Mouse (Mus musculus) embryonic facial prominence, embryonic 14.5 days (tissue): Measurements from ENCODE around the gene Prkar1b. TPM values are rescaled to one million over a fixed set of nuclear protein-coding genes. Genes with fewer than 3 reads are reported as not detected.

Experiments used
- ATAC-seq: fragments of 200-750 bp; cut with Nextera tagmentation; 2 replicates; pipeline ENCODE4 v1.8.0; 2017; ENCODE audit warnings: low read depth, moderate number of reproducible peaks, moderate TSS enrichment
- DNase-seq: peaks from one replicate; pipeline ENCODE4 v3.0.0-alpha.2; 2015; ENCODE audit warnings: low spot score
- H3K27ac ChIP-seq: fragments of 300-500 bp; sonication (generic); replicated peaks from 2 replicates; pipeline ENCODE4 v1.5.1; 2014; ENCODE audit warnings: low read depth, mild to moderate bottlenecking, low read length, moderate library complexity
- H3K27me3 ChIP-seq: fragments of 300-500 bp; sonication (generic); replicated peaks from 2 replicates; pipeline ENCODE4 v1.6.1; 2014; ENCODE audit warnings: low read length; ENCODE audit not compliant: control insufficient read depth, insufficient read depth
- H3K36me3 ChIP-seq: fragments of 300-500 bp; sonication (generic); 2 replicates; pipeline ENCODE4 v1.6.1; 2014; ENCODE audit warnings: low read length, mixed read lengths; ENCODE audit not compliant: control insufficient read depth, insufficient read depth
- H3K4me1 ChIP-seq: fragments of 300-500 bp; sonication (generic); 2 replicates; pipeline ENCODE4 v1.6.1; 2014; ENCODE audit warnings: antibody characterized with exemption, low read length; ENCODE audit not compliant: control insufficient read depth, insufficient read depth
- H3K4me2 ChIP-seq: fragments of 300-500 bp; sonication (generic); 2 replicates; pipeline ENCODE4 v1.6.1; 2014; ENCODE audit warnings: low read depth, mild to moderate bottlenecking, low read length, moderate library complexity, mixed read lengths
- H3K4me3 ChIP-seq: fragments of 300-500 bp; sonication (generic); 2 replicates; pipeline ENCODE4 v1.5.1; 2014; ENCODE audit warnings: low read depth, mild to moderate bottlenecking, low read length
- H3K9ac ChIP-seq: fragments of 300-500 bp; sonication (generic); 2 replicates; pipeline ENCODE4 v1.6.1; 2014; ENCODE audit warnings: low read depth, mild to moderate bottlenecking, low read length, moderate library complexity, mixed read lengths
- H3K9me3 ChIP-seq: fragments of 300-500 bp; sonication (generic); 2 replicates; pipeline ENCODE4 v1.6.1; 2016; ENCODE audit warnings: low read length; ENCODE audit not compliant: control insufficient read depth
- WGBS: fragments of 180-500 bp; shearing (Covaris S2); extraction: QIAGEN DNeasy Blood & Tissue Kit; methylation state at CpG from one replicate; pipeline ENCODE4 v1.1.7; 2014; 5-methylcytosine and 5-hydroxymethylcytosine counted together
- polyA plus RNA-seq: library from polyadenylated mRNA; unstranded; fragments of >200 nt; fragmentation: Nextera tagmentation; extraction: Ambion mirVana; gene quantifications from 2 replicates; pipeline ENCODE4 v1.2.1, GENCODE M21; 2014

Gene Prkar1b
- polyA plus RNA-seq, 1 experiment from 2014 or later, result 22.8 TPM

GRCm38 (mm10) chr5:138994108-138994785 is 155.6 kb downstream of the Prkar1b start:
- H3K4me1 ChIP-seq, result peaks cover 50% of the 10 kb centered on the region
- peak overlapping the region; percentile 89 for H3K4me2 ChIP-seq
- H3K36me3 ChIP-seq, result no peaks in the 10 kb centered on the region
- peak overlapping the region; percentile 92 for H3K27ac ChIP-seq
- H3K9me3 ChIP-seq, result no peaks in the 10 kb centered on the region
- peaks cover 73% of the 10 kb centered on the region for H3K27me3 ChIP-seq
- ATAC-seq, result peak; percentile 3; the same call in 1 of the 2 replicates
- DNase-seq, result peak; percentile 46
- peak overlapping the region; percentile 78 for H3K9ac ChIP-seq
- H3K4me3 ChIP-seq, result peak overlapping the region; percentile 73
- WGBS, result under 1% methylated on average over 28 of the region's 48 CpGs

- no peaks in the 10 kb centered on the region for H3K36me3 ChIP-seq
- peaks cover 50% of the 10 kb centered on the region for H3K4me1 ChIP-seq
- ATAC-seq (no peak), DNase-seq (peak; percentile 48)
- peak overlapping the region; percentile 78 for H3K9ac ChIP-seq
- no peaks in the 10 kb centered on the region for H3K9me3 ChIP-seq
- H3K4me3 ChIP-seq, result peak overlapping the region; percentile 73
- H3K27ac ChIP-seq, result peak overlapping the region; percentile 92
- peak overlapping the region; percentile 89 for H3K4me2 ChIP-seq
- H3K27me3 ChIP-seq, result peaks cover 66% of the 10 kb centered on the region
- WGBS, result 1% methylated on average over 29 of the region's 40 CpGs
Observed at GRCm38 (mm10) chr5:138993371-138994107, 156.3 kb downstream of the Prkar1b start.

- whole genome bisulfite sequencing, result 3% methylated on average over 53 of the region's 59 CpGs
- no peak for DNase-seq
Observed at GRCm38 (mm10) chr5:138992611-138993370, 157.0 kb downstream of the Prkar1b start.

GRCm38 (mm10) chr5:138991734-138992133 is 158.1 kb downstream of the Prkar1b start:
- Histone ChIP-seq H3K9me3 (no peaks in the 10 kb centered on the region), H3K4me2 (peak overlapping the region; percentile 89), H3K27me3 (peaks cover 49% of the 10 kb centered on the region), H3K36me3 (0 out of 2 replicates have a peak, but pooled peaks cover 7% of the 10 kb centered on the region), H3K9ac (peak overlapping the region; percentile 78), H3K4me3 (peak overlapping the region; percentile 73), H3K27ac (no peak overlapping the region), H3K4me1 (peaks cover 40% of the 10 kb centered on the region)
- WGBS, result 30% methylated on average over 4 of the region's 4 CpGs
- DNase-seq, result no peak
- ATAC-seq, result no peak

More at GRCm38 (mm10) chr5:138992611-138993370, 157.0 kb downstream of the Prkar1b start:
- Histone ChIP-seq H3K27ac (peak overlapping the region; percentile 19; the same call in 1 of the 2 replicates), H3K4me3 (peak overlapping the region; percentile 73), H3K4me1 (peaks cover 50% of the 10 kb centered on the region), H3K9ac (peak overlapping the region; percentile 78), H3K27me3 (peaks cover 59% of the 10 kb centered on the region), H3K4me2 (peak overlapping the region; percentile 89), H3K36me3 (0 out of 2 replicates have a peak, but pooled peaks cover under 1% of the 10 kb centered on the region), H3K9me3 (no peaks in the 10 kb centered on the region)
- no peak for ATAC-seq

GRCm38 (mm10) chr5:138990659-138991380 is 159.0 kb downstream of the Prkar1b start:
- peaks cover 40% of the 10 kb centered on the region for H3K27me3 ChIP-seq
- ATAC-seq, result no peak

GRCm38 (mm10) chr5:138989567-138989966 is 160.2 kb downstream of the Prkar1b start:
- Histone ChIP-seq H3K27ac (no peak overlapping the region), H3K4me3 (no peak overlapping the region), H3K4me2 (no peak overlapping the region), H3K36me3 (peaks cover 27% of the 10 kb centered on the region), H3K9ac (no peak overlapping the region), H3K4me1 (peaks cover 32% of the 10 kb centered on the region), H3K27me3 (peaks cover 38% of the 10 kb centered on the region), H3K9me3 (no peaks in the 10 kb centered on the region)
- 80% methylated on average over 6 of the region's 6 CpGs for WGBS
- no peak for DNase-seq
- no peak for ATAC-seq

More at GRCm38 (mm10) chr5:138990659-138991380, 159.0 kb downstream of the Prkar1b start:
- H3K9ac ChIP-seq, result 0 out of 2 replicates have a peak overlapping the region, but pooled peaks have one; percentile 19
- peak; percentile 63 for DNase-seq
- peaks cover 16% of the 10 kb centered on the region; the same call in 1 of the 2 replicates for H3K36me3 ChIP-seq
- H3K9me3 ChIP-seq, result no peaks in the 10 kb centered on the region
- peaks cover 32% of the 10 kb centered on the region for H3K4me1 ChIP-seq
- 0 out of 2 replicates have a peak overlapping the region, but pooled peaks have one; percentile 8 for H3K4me3 ChIP-seq
- no peak overlapping the region for H3K27ac ChIP-seq
- H3K4me2 ChIP-seq, result no peak overlapping the region; the same call in 1 of the 2 replicates
- WGBS, result 61% methylated on average over 7 of the region's 7 CpGs

- WGBS, result 50% methylated on average over 9 of the region's 9 CpGs
- H3K27ac ChIP-seq, result peak overlapping the region; percentile 21; the same call in 1 of the 2 replicates
- H3K4me3 ChIP-seq, result no peak overlapping the region
- ATAC-seq (0 out of 2 replicates have a peak, but pooled peaks have one; percentile 35), DNase-seq (peak; percentile 85)
- no peaks in the 10 kb centered on the region for H3K9me3 ChIP-seq
- peaks cover 26% of the 10 kb centered on the region for H3K4me1 ChIP-seq
- peaks cover 35% of the 10 kb centered on the region for H3K36me3 ChIP-seq
- H3K9ac ChIP-seq, result peak overlapping the region; percentile 30; the same call in 1 of the 2 replicates
- peak overlapping the region; percentile 18; the same call in 1 of the 2 replicates for H3K4me2 ChIP-seq
- H3K27me3 ChIP-seq, result peaks cover 33% of the 10 kb centered on the region
Observed at GRCm38 (mm10) chr5:138988764-138989163, 161.0 kb downstream of the Prkar1b start.
